Mouse (Mus musculus) neutrophil, adult 5-6 weeks (primary cell): Measurements from ENCODE around the gene Ephb1. TPM values are rescaled to one million over a fixed set of nuclear protein-coding genes. Genes with fewer than 3 reads are reported as not detected.

Experiments
- ATAC-seq: fragments of 151-379, 151-347 bp; 2 replicates; pipeline ENCODE4 v1.8.0; 2017; ENCODE audit warnings: mild to moderate bottlenecking, moderate TSS enrichment; ENCODE audit not compliant: insufficient number of reproducible peaks, poor library complexity, low FRiP score, severe bottlenecking; ENCODE audit errors: extremely low read depth
- total RNA-seq: library from RNA; stranded (forward); fragments of 200-1000 nt; gene quantifications from 2 replicates; pipeline ENCODE4 v1.2.3, GENCODE M21; 2017

The Ephb1 gene
- total RNA-seq, 1 experiment from 2014 or later, result not detected

DNA sequence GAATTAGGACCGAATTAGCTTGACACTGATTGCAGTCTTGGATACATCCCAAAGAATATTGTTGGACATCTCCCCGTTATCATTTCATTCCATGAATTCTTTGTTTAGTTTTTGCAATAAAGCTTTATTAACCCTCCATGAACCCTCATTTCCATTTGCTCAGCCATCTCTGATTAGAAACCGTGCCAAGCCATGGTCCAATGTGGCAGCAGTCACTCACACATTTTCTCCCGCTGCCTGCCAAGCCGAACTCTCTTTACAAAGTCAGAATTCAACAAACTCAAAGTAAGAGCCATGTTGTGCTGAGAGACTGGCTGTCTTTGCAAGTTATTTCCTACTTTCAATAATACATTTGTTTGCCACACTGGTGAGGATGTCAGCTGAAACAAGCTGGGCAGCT, 84.0 kb downstream of the Ephb1 start:
- ATAC-seq, result no peak

DNA sequence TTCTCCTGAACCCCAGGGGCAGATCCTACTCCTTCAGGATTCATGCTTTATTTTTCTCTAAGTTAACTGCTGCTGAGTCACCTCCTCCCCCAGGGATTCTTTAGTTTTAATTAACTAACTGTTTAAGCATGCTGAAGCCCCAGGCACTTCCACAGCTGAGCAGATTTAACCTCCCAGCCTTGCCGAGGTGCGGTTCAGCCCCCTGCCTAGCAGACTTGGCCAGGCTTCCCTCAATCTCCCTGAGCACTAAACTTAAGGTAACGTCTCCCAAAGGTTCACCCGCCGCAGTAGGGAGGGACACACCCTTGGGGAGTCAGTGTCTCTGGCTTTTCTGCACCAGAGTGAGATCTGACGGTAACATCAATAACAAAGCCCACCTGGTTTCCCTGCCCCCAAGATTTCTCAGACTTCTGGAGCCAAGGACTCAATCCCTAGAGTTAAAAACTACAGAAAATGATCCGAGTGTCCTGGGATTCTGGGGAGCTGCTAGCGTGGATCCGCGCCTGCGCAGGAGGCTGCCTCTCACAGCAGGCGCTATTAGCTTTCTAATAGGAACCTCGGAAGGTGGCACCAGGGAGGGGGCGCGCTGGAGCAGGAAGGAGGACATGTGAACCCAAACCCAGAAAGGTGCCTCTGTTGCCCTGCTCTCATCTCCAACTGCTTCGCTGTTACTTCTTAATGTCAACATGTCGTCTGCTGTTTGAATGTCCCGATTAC, 87.0 kb downstream of the Ephb1 start:
- no peak for ATAC-seq

- ATAC-seq, result no peak
These were observed 90.7 kb downstream of the Ephb1 start for GRCm38 (mm10) chr9:102263760-102264159.

DNA sequence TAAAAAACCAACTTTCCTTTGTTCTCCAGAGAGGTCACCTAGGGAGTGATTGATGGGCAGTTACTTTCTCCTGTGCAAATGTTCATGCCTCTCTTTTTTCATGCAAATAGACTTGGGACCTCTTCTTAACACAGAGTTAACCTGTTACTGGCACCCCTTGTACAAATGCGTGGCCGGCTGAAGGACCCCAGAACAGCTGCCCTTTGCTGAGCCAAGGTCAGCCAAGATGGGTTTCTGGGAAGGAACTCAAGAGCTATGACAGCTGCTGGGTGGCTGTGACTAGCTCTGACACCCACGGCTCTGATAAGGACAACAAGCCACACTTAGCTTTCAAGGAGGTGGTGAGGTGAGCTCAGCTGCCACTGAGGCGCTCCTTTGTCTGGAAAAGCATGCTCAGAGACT, 92.4 kb downstream of the Ephb1 start:
- ATAC-seq, result no peak

DNA sequence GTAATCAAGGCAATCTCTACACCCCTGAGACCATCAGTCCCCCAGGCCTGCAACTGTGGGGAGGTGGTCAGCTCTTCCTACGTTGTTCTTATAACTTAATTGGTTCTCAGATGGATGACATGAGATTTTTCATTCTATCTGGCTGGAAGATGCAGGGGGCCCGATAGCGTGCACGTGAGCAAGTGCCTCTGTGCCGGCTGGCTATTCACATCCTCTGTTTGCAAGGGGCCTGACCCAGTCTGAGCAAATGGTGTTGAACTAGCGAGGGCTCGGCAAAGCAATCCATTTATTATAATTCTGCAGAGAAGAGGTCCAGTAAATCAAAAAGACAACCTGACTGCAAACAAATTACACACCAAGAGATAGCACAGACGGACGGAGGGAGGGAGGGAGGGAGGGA, 93.0 kb downstream of the Ephb1 start:
- ATAC-seq, result no peak

DNA sequence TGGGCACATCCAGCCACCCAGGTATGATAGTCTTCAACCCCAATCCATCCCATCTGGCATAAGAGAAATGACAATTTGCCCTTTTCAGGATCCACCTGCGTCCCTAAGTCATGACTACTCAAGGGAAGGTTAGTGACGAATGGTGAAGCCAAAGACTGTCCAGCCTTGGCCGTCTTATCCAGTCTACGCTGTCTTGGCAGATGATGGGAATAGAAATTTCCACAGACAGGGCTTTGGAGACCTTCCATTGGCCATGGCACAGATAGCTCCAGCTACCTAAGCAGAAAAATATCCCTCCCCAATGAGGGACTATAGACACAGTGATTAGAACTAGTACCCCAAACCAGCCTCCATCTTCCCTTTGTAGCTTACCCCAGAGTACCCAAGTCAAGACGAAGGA, 98.1 kb downstream of the Ephb1 start:
- ATAC-seq, result no peak

GRCm38 (mm10) chr9:102255803-102256202, 98.7 kb downstream of the Ephb1 start:
- no peak for ATAC-seq

DNA sequence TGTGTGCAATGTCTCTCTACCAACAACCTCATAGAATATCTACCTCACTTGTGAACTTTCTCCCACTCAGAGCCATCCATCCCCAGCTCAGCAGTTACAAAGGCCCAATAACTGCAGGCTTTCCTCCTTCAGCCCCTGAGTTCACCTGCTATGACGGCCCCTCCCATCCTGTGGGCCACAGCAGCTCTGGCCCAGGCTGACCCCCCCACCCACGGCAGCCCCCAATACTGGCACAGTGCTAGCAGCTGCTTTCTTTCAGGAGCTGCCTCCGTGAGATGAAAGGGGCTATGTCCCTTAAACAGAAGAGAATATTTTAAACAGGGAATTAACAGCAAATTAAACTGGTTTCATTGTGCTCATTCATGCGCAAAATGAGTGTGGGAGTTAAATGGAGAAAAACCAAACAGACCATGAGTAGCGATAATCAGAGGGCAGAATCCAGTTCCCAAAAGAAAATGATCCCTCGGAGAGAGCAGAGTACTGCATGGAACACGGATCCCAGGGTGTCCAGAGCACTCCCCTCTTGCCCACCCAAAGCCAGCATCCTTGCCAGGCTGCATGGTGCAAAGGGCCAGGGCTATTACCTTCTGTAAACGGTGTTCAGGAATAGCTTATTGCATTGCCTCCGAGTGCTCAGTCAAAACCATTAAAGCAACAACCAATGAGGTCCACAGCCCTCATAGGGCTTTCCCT, 105.2 kb downstream of the Ephb1 start:
- no peak for ATAC-seq

- no peak for ATAC-seq
These were observed 108.9 kb downstream of the Ephb1 start for GRCm38 (mm10) chr9:102245551-102245950.

GRCm38 (mm10) chr9:102243296-102243695, 111.2 kb downstream of the Ephb1 start:
- ATAC-seq, result no peak

DNA sequence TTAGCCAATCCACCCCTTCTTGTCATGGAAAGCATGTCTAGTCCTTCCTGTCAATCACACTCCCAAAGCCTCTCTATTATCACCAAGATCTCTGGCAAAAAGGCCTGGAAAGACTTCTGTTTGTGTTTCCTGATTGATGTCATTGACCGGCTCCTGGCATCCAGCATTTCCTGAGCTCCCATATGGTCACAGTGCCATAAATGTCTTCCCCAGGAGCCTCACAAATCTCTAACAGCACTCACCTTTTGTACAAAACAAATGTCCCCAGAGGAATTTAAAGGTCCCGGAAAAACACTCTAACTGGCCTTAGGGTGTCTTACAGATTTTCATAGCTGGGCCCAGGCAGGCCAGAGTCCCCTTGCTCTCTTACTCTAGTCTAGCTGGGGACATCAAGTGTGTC, 112.9 kb downstream of the Ephb1 start:
- no peak for ATAC-seq

GRCm38 (mm10) chr9:102240215-102240614, 114.3 kb downstream of the Ephb1 start:
- no peak for ATAC-seq

DNA sequence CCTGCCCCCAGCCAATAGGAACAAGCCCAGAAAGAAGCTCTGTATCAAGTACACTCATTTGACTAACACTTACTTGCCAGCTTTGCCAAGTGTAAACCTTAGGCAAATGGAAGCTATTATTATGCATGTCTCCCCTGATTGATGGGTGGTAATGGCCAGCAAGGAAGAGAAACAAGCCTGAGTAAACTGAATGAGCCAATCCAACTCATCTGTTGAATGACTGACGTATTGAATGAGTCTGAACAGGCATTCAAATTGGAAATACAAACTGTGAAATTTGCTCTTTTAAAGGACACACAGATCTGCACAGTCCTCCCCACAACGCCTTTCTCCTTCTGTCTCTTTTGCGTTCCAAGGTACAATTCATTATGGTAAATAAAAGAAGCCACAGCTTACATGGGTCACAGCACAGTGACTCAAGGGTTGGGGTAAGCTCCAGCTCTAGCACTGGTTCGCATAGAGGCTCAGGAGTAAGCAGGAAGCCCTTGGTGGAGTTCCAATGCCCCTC, 119.0 kb downstream of the Ephb1 start:
- ATAC-seq, result no peak

DNA sequence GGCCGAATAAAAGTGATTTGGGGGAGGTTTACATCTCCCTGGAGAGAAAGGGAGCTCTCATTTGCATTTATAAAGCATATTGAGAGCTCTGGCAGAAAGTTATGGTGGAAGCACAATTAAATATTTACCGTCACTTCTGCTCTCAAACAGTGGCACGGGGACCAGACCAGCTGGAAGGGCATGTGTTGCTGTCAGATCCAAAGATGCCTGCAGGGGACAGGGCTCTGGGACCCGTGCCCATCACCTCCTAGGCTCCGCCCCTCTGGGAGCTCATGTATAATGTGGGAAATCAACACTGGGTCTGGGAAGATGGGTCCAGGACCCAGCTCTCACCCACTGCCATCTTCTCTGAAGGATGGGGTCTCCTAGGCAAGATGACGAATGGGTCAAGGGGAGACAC, 123.2 kb downstream of the Ephb1 start:
- ATAC-seq, result no peak

- no peak for ATAC-seq
These were observed 137.5 kb downstream of the Ephb1 start for GRCm38 (mm10) chr9:102216746-102217566.

DNA sequence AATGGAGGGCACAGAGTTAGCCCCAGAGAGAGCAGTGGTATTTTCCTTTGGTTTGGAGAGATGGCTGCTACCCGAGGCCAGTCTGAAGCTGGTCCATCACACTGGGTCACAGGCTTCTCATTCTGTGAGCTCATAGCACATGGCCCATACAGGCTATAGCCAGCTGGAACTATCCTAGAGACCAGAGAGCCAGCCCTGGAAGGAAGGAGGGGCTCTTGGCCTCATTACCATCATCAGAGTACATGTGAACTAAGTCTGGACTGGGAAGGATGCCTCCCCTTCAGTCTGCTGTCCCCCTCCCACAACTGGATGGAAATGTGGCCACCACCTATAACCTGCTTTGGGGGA, 142.5 kb downstream of the Ephb1 start:
- no peak for ATAC-seq

GRCm38 (mm10) chr9:102211296-102212035, 143.0 kb downstream of the Ephb1 start:
- ATAC-seq, result no peak

GRCm38 (mm10) chr9:102205518-102205917, 149.0 kb downstream of the Ephb1 start:
- ATAC-seq, result no peak

GRCm38 (mm10) chr9:102201867-102202266, 152.6 kb downstream of the Ephb1 start:
- no peak for ATAC-seq
